Mouse (Mus musculus): ENCODE measurements around the gene Gm10337. TPM values are rescaled to one million over a fixed set of nuclear protein-coding genes. Genes with fewer than 3 reads are reported as not detected.

The Gm10337 gene
- total RNA-seq, 4 experiments from 2014 or later = not detected

DNA sequence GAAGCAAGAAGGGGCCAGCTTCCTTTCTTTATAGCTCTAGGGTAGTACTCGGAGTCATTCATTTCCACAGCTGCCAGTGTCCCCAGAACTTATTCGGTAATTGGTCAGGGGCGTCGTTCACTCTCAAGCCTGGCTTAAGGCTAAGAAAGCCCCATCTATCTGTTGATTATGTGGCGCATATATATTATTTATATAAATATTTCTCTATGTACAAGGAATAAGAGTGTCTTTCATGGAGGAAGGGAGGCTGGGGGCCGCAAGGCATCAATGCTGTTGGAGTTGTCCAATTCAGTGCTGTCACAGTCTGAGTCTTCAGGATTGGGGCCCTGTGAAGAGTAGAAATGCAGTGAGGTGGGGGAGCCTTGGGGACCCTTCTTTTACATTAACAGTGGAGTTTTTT, 3.7 kb upstream of the Gm10337 start:
- DNase-seq (ENCODE audit: low spot score in 2 of 2) = no peak

DNA sequence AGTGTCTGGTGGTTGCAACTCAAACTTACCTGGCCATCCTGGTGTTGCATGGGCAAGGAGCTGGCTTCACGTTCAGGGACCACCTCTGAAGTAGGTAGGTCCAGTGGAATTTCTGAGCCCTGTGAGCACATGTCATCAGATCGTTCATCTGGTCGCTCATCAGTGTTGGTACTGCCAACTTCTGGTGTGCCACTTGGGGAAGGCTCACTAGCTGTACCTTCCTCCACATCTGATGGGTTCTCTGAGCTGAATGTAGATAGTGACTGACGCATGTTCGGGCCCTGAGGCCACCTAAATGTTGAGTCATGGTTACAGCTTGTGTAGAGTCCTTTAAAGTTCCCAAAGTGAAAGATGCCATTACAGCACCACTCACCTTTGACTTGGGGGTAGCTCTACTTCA, 3.0 kb upstream of the Gm10337 start:
- DNase-seq (ENCODE audit: low spot score in 2 of 2) = no peak

DNA sequence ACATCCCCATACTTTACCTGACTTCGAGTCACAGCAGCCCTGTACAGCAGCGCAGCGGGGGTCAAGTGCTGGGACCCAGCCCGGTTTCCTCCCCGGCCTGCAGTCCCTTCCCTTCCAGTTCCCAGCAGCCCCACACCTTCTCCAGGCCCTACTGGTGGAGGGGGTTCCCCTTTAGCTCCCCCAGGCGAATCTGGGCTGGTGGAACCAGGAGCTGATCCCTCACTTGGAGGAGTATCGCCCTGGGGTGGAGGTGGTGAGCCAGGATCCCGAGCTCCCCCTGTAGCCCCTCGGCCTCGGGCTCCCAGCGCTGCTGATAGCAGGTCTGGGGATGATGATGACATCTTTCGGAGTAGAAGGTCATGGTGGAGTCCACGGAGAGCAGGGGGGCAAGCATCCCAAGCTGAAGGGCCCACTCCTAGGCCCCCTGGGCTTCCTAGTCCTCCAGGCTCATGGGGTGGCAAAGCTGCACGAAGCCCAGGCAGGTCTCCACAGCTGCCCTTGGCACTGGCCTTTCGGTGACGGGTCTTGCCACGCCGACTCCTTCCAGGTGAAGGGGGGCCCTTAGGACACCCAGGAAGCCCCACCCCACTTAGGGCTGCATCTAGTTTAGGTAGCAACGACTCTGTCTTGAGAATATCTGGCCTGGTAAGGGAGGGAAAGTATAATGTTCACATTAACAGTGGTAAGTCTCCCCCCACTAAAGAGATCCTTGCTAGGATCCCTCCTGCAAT, 2.3 kb upstream of the Gm10337 start:
- DNase-seq (ENCODE audit: low spot score in 2 of 2) = no peak

DNA sequence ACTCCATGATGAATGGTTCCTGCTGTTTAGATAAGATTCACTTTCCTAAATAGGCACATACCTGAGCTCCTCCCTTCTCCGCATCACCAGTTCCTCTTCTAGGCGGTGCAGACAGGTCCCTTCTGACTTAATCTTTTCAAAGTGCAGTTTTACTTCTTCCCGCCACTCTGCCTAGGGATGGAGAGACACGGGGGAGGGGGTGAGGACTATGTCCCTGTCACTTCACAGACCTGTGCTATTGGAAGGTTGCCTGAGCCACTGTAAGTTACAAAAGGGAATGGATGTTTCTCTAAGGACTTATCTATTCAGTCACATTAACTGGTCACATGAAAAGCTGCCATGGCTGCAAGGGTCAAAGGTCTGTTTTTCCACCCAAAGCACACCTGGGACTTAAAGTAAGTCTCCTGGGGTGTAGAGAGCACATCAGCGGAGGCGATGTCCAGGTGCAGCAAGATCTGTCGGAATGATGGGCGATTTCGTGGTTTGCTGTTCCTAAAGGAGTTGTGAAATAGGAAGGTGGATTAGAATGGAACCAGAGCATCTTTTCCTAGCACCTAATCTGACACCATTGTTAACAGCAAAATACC, 1.2 kb upstream of the Gm10337 start:
- DNase-seq (ENCODE audit: low spot score in 2 of 2) = no peak

DNA sequence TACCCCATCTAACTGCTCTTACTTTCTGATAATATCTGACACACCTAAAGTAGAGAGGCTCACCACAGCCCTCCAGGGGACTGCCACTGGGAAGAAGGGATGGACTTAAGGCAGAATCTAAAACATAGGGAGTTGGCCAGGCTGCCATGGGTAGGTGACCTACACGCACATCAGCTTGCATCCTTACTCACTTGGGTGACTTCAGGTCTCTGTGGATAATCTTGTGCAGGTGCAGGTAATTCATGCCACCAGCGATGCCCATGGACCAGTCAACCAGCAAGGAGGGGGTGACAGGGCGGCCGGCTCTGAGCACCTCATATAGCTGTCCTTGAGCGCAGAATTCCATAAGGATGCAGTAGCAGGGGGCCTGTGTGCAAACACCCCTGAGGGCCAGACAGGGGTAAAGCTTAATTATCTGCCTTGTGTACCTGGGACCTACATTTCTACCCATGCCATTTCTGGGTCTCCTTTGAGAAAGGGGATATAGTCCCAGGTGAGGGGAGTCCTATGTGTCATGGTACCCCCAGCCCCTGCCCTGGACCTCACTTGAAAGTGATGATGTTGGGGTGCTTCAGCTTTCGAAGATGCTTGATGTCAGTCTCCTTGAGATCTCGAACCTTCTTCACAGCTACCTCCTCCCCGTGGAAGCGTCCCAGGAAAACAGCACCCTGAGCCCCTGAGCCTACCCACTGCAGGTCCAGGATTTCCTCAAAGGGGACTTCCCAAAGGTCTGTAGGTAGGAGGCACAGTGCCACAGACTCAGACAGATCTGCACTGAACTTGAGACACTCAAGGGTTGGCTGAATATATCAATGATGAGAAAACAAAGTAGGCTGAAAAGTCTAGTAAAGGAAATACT, 631 bp downstream of the Gm10337 start:
- DNase-seq (ENCODE audit: low spot score in 2 of 2) = no peak

DNA sequence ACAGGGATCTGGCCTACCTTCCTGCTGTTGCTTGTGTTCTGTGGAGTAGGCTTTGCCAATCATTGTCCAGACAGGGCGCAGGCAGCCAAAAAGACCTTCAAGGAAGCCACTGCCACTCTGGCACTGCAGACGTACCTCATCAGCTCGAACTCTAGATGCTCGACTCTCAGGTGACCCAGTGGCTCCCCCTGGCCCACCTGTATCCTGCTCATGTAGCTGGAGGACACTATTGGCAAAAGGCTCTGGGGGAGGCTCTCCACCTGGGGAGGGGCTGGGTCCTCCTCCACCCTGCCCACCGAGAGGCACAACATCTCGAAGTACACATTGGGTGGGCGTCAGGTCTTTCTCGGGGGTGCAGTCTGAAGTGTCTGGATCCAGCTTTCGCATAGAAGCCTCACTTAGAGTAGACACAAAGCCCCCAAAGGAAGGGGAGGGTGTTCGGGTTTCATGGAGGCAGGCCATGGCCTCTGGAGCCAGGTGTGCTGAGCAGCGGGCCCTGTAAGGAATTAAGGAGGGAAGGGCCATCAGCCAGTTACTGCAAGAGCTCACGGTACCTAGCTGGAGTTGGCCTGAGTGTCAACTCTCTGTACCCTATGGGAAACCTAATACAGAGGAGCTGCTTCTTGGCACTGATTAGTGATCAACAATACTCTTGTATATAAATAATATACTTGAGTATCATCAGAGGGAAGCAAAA, 1.7 kb downstream of the Gm10337 start:
- DNase-seq (ENCODE audit: low spot score in 2 of 2) = no peak

DNA sequence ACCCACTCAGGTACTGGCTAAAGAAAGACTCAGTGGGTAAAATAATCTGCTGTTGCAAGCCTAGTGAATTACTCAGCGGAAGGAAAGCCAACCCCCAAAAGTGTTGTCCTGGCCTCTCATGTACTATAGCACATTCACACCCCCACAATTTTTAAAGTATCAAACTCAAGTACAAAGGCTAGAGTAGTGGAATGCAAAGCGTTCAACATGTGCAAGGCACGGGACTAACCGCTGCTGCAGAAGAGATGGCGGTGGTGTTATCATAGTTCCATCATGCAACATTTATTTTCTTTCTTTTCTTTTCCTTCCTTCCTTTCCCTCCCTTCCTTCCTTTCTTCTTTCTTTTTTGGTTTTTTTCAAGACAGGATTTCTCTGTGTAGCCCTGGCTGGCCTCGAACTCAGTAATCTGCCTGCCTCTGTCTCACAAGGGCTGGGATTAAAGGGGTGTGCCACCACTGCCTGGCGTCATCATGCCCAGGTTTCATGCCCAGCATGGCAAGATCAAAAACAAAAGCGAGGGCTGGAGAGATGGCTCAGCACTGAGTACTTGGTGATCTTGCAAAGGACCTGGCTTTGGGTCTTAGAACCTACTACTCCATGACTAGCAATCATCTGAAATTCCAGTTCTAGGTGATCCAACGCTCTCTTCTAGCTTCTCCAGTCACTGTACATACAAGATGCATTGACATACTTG, 2.4 kb downstream of the Gm10337 start:
- no peak for DNase-seq (ENCODE audit: low spot score in 2 of 2)

DNA sequence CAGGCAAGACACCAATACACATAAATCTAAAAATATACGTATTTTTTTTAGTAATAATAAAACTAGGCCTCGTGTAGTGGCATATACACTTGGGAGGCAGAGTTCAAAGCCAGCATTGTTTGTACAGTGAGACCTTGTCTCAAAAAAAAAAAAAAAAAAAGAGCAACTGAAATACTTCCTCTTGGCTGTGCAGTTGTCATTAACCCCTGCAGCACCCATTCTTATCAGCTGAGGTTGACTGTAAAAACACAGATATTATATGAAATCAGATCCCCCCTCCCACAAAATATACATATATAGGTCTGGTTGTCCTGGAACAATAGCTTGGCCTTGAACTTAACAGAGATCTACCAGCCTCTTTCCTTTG, 2.9 kb downstream of the Gm10337 start:
- no peak for DNase-seq (ENCODE audit: low spot score in 2 of 2)

DNA sequence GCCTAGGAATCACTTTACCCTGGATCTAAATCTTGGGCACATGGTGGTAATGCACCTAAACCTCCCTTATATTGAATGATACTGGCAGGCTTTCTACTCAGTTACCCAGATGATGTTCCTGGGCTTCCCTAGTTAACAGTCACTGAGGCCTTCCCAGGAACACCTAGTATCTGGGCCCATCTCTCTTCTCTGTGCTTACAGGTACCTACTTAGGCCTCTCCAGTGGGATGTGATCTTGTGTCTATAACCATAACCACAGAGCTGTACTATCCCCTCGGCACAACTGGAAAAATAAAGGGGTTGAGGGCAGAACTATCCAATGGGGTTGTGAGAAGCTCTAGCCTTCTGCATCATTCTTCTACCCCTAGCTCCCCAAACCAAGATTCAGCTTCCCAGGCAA, 3.3 kb downstream of the Gm10337 start:
- DNase-seq (ENCODE audit: low spot score in 2 of 2) = no peak

DNA sequence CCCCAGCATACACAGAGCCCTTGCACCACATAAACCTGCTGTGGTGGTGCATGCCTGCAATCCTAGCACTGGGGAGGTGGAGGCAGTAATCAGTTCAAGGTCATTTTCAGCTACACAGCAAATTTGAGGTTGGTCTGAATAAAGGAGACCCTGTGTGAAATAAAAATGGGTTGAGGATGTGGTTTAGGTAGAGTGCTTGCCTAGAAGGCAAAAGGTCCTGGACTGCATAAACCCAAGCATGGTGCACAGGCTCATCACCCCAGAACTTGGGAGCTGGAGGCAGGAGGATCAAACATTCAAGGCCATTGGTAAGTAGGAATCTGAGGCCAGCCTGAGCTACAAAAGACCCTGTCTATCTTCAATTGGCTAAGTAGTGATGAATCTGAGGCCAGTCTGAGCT, 4.0 kb downstream of the Gm10337 start:
- peak in 1 of 2 experiments; percentile 1 for DNase-seq (ENCODE audit: low spot score in 2 of 2)

DNA sequence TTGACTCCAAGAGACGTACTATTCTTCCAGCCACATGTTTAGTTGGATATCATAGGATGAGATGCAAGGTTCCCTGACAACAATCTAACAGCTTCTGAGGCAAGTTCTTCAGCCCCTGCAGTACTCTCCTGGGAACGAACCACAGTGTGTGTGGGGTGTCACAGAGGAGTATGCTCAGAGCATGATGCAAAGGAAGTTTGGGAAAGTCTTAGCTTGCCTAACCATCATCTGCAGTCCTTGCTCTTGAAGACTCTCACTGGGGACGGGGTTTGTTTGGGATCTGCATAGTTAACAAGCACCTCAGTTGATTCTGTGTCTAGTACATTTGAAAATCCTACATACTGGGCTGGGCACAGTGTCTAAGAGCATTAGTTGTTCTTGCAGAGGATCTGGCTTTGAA, 4.8 kb downstream of the Gm10337 start:
- peak in 1 of 2 experiments; percentile 7 for DNase-seq (ENCODE audit: low spot score in 2 of 2)

DNA sequence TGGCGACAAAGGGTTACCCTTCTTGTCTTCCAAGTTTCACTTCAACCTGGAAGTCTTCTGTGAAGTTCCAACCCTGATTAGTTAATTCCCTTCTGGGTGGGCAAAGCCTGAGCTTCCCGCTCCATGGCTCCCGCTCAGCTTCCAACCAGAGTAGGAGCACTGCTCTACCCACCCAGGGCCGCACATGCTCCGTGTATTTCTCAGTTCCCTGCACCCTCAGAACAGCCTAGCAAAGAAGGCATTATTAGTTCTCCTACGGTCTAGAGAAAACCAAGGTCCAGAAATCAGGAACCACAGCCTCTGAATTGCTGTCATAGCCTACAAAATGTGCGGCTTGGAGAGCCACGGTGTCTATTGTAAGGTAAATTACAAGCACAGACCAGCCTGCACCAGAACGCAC, 6.6 kb downstream of the Gm10337 start:
- no peak for DNase-seq (ENCODE audit: low spot score in 2 of 2)

DNA sequence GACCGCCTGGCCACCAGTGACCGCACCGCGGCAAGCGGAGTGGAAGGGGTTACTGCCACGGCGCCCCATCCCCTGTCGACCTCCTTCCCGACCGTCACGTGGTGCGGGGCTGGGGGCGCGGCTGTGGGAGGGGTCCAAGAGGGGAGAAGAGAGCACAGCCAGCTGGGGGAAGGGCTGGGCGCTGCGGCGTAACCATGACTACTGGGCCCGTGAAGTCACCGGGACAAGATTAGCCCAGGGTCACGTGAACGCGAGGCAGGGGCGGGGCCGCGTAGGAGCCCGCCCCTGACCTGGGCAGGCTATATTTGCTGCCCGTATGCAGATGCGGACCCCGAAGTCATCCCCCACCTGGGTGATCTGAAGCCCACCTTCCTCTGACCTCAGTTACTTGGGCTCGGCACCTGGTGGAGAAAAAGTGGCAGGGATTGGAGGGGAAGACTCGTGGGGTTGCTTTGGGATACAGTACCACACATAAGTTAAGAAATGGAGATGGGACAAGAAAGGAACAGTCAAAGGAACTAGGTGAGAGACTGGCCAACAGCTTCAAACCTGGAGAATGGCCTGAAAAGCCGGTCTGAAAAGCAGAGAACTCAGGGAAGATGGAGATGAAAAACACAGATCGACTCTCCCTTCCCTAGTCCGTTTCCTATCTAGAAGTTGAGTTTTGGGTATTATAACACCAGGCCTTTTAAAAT, 7.2 kb downstream of the Gm10337 start:
- peak; percentile 80 to 86 for DNase-seq (ENCODE audit: low spot score in 2 of 2)

DNA sequence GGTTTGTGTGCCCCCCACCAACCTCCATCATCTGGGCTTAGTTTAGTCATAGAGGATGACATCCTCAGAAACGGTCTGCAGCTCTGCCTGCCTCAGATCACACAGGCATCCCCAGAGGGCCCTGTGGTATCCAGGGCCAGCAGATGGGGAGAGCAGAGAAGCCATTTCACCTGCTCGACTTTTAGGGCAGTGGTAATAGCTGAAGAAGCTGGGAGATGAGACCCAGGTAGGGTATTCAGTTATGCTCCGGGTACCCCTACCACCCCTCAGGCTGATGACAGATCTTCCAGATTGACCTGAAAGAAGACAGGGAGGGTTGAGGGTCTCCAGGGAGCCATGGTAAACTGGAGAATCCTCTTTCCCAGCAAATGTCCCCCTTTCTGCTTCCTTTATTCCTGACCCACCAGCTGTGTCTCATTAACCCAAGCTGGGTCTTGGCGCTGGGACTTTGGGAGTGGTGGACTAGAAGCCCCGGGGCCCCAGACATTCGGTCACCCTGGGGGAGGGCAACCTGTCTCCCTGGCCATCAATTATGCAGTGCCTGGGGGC, 7.8 kb downstream of the Gm10337 start:
- no peak for DNase-seq (ENCODE audit: low spot score in 2 of 2)

DNA sequence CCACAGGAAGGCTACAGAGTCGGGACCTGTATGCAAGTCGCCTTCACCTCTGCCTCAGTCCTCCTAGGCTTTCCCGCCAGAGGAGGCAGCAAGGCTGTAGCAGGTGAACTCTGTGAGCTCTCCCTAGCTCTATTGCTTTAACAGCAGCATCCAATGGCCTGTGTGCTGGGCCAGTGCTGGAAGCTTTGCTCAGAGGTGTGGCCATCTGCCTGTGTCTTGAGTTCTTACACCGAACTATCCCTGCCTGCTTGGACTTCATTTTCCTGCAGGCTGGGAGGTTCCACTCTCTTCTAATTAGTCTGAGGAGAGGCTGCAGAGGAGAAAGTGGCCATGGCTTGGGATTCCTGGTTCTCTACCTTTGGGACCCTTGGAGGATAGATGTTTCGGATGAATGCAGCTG, 8.5 kb downstream of the Gm10337 start:
- DNase-seq (ENCODE audit: low spot score in 2 of 2) = no peak

DNA sequence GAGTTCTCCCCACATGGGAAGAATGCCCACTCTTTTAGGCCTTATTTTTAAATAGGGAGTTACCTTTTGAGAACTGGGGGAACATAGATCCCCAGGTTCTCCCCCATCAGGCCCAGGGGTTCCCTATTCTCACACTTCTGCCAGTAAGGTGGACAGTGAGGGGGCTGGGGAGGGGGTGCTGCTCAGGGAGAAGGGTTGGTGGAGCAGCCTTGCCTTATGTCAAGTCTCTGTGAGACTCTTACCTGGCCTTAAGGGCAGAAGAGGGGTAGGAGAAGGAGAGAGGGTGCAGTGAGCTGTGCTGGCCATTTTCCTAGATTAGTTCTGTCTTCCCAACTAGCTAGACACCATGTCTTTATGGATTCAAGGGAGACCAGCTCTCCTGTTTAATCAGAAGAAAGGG, 8.9 kb downstream of the Gm10337 start:
- no peak for DNase-seq (ENCODE audit: low spot score in 2 of 2)

DNA sequence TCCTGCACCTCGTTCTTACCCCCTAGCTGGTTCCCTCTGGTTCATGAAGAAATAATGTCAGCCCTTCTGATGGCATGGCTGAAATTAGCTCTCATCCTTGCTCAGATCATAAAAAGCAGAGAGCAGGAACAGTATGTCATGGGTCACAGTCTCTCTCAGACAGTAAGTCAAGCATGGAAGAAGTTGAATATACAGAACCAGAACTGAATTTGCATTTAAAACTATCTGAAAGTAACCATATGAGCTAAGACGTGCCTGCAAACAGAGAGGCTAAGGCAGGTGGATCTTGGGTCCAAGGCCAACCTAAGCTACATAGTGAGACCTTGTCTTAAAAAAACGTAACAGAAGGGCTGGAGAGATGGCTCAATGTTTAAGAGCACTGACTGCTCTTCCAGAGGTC, 9.5 kb downstream of the Gm10337 start:
- DNase-seq (ENCODE audit: low spot score in 2 of 2) = no peak

DNA sequence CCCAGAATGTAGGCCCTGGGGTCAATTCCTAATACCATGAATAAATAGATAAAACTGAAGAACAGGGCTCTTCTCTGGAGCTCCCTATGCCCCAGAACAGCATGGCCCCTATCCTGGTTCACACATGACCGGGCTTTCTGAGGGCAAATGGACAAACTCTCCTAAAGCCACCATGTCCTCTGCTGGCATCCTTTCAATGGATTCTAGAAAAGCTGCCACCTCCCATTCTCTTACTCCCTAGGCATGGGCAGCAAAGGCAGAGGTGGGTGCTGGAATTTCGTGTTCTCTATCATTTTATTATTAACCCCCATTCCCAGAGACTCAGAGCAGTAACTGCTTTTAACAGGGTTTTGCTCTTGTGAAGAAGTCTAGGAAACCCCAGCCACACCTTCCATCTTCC, 11.7 kb downstream of the Gm10337 start:
- no peak for DNase-seq (ENCODE audit: low spot score in 2 of 2)

DNA sequence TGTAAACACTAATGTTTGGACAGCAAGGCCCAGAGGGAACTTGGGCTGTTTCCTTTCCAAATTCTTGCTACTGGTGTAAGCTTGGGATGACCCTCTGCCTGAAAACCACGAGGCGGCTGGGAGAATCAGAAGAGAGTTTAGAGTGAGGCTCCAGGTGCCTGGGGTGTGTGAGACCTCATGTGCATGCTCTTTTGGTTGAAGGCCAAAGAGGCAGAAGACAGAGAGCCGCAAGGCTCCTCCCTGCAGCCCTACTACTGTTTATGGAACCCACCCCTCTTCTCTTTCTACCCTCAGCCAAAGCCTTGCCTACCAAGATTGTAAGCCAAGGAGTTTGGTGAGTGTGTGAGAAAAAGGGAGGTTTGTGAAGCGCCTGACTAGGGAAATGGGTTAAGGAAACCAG, 12.3 kb downstream of the Gm10337 start:
- DNase-seq (ENCODE audit: low spot score in 2 of 2) = no peak

DNA sequence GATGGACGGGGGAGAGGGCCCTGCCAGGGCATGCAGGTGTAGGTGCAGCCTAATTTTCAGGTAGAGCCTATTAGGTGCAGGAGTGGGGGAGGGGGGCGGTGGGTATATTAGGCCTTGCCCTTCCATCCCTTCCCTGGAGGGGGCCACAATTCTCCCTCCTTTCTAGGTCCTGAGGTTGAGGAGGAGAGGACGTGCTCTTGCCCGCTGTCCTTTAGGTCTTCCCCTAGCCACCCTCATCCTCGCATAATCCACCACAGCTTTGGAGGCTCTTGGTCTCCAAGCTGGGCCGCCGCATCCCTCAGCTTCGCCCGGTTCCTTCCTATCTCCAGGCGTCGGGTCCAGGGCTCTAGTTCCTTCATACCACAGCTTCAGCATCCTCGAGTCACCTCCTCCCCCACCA, 12.8 kb downstream of the Gm10337 start:
- DNase-seq (ENCODE audit: low spot score in 2 of 2) = no peak
